Mouse (Mus musculus): ENCODE measurements around the gene Mypop.

DNA sequence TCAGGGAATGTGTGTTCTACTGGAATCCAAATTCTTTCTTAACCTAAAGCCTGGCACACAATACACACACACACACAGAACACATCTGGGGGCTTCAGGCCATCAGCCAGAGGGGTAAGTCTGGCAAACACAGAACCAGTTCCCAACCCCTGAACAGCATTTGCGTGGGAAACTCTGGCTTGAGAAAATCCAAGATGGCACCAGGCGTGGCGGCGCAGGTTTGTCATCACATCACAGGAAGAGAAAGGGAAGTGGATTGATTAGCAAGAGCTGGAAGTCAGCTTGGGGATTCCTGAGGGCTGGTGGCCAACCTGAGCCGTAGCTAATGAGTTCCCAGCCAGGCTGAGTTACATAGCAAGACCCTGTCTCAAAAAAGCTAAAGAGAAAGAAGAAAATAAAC, 25.7 kb upstream of the Mypop start:
- TF ChIP-seq CTCF (conservative IDR thresholded peaks at IDR 0.05; ENCODE audit: low read length) (no peak), NANOG (IDR thresholded peaks at IDR 0.05; ENCODE audit: borderline replicate concordance, low read length) (no peak)

All from E14TG2a.4 (cell line).